ENCODE assay signal across 25 mouse cellular contexts in the genomic region with DNA sequence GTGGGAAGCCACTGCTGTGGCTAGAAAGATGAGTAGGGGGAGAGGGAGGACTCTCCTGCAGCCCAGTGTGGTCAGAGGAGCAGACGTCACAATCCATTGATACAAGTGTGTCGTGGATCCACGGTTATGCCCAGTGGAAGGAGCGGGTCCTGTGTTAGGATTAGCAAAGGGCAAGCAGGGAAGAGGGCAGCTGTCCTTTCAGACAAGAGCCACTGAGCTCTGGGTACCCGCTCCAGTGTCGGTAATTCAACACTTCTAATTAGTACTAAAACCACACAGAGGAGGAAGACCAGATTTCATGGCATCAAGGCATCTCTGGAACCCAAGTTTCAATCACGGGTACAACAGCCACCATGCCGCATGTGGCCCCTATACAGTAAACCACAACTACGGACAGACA.
"Had no signal": no experiment of that assay in that cellular context is flagged by ENCODE, and none has a peak within 500 bp of the region (broad histone marks: within the 10 kb centered on the region; RNA-seq: fewer than 3 reads in every experiment).

No protein-coding gene starts in this region.

- H3K27ac ChIP-seq: gastrocnemius, adult 2 months; heart, adult 2 months; heart, embryonic 13.5 days; heart, embryonic 15.5 days; hindbrain, embryonic 10.5 days; hindbrain, embryonic 12.5 days; hindbrain, embryonic 14.5 days; intestine, embryonic 15.5 days; layer of hippocampus, adult 2 months; left cerebral cortex, adult 2 months; limb, embryonic 10.5 days; limb, embryonic 12.5 days; liver, embryonic 13.5 days had no signal

- H3K4me3 ChIP-seq: gastrocnemius, adult 2 months; heart, adult 2 months; heart, embryonic 13.5 days; heart, embryonic 15.5 days; hindbrain, embryonic 10.5 days; hindbrain, embryonic 12.5 days; intestine, embryonic 15.5 days; layer of hippocampus, adult 2 months; left cerebral cortex, adult 2 months; limb, embryonic 10.5 days; limb, embryonic 12.5 days; liver, embryonic 13.5 days had no signal

- DNase-seq: gastrocnemius, adult 2 months; gastrocnemius, postnatal 10 days; gastrocnemius, postnatal 25 days; heart, adult 2 months; heart, postnatal 4 days; kidney, adult 18-20 months; kidney, adult 8-10 months; kidney, postnatal 10 days; kidney, postnatal 25 days; kidney, postnatal 4 days; liver; liver, embryonic 13.5 days had no signal

- ATAC-seq: inflammation-experienced regulatory T-cells, adult 6 months; intestine, embryonic 15.5 days; intestine, postnatal 0 days had no signal

- H3K4me2 ChIP-seq: heart, embryonic 13.5 days; heart, embryonic 15.5 days; hindbrain, embryonic 12.5 days; hindbrain, embryonic 14.5 days; intestine, embryonic 15.5 days; limb, embryonic 12.5 days; liver, embryonic 11.5 days; liver, embryonic 13.5 days had no signal

- H3K9ac ChIP-seq: heart, embryonic 13.5 days; heart, embryonic 15.5 days; hindbrain, embryonic 12.5 days; hindbrain, embryonic 14.5 days; intestine, embryonic 15.5 days; limb, embryonic 12.5 days; liver, embryonic 13.5 days had no signal

- H3K36me3 ChIP-seq: heart, embryonic 13.5 days; heart, embryonic 15.5 days; hindbrain, embryonic 10.5 days; hindbrain, embryonic 12.5 days; intestine, embryonic 15.5 days; limb, embryonic 10.5 days; limb, embryonic 12.5 days; liver, embryonic 13.5 days had no signal

- H3K27me3 ChIP-seq: heart, embryonic 13.5 days; heart, embryonic 15.5 days; intestine, embryonic 15.5 days; liver, embryonic 13.5 days had no signal

- H3K9me3 ChIP-seq: heart, embryonic 13.5 days; heart, embryonic 15.5 days; hindbrain, embryonic 12.5 days; intestine, embryonic 15.5 days; limb, embryonic 10.5 days; liver, embryonic 13.5 days had no signal

- H3K4me1 ChIP-seq: intestine, embryonic 15.5 days; liver, embryonic 13.5 days had no signal
